Mouse (Mus musculus): Measurements from ENCODE around the gene H3f3b. TPM values are rescaled to one million over a fixed set of nuclear protein-coding genes. Genes with fewer than 3 reads are reported as not detected.

The H3f3b gene
- polyA plus RNA-seq, 1 experiment = 217 TPM

GRCm38 (mm10) chr11:116034584-116034983 is 6.8 kb upstream of the H3f3b start:
- Histone ChIP-seq H3K4me3 (ENCODE audit: insufficient read depth, low read length) (no peak overlapping the region), H3K27ac (ENCODE audit: insufficient read depth, low read length) (no peak overlapping the region)
- no peak for TF ChIP-seq POLR2A (IDR thresholded peaks at IDR 0.05; ENCODE audit: extremely low read depth, insufficient read depth, low read length)
- TF ChIP-seq CTCF (IDR thresholded peaks at IDR 0.05; ENCODE audit: extremely low read depth, insufficient read depth, low read length) = no peak

GRCm38 (mm10) chr11:116030898-116031845 is 3.4 kb upstream of the H3f3b start:
- TF ChIP-seq POLR2A (IDR thresholded peaks at IDR 0.05; ENCODE audit: extremely low read depth, insufficient read depth, low read length) = no peak
- TF ChIP-seq CTCF (IDR thresholded peaks at IDR 0.05; ENCODE audit: extremely low read depth, insufficient read depth, low read length) = no peak
- peak overlapping the region; percentile 97 for H3K27ac ChIP-seq (ENCODE audit: insufficient read depth, low read length)
- H3K4me3 ChIP-seq (ENCODE audit: insufficient read depth, low read length) = peak overlapping the region; percentile 60
- peaks cover 4% of the 10 kb centered on the region for H3K4me1 ChIP-seq (ENCODE audit: control insufficient read depth, insufficient read depth, low read length)

More at GRCm38 (mm10) chr11:116034584-116034983, 6.8 kb upstream of the H3f3b start:
- H3K4me1 ChIP-seq (ENCODE audit: control insufficient read depth, insufficient read depth, low read length) = peaks cover 4% of the 10 kb centered on the region

DNA sequence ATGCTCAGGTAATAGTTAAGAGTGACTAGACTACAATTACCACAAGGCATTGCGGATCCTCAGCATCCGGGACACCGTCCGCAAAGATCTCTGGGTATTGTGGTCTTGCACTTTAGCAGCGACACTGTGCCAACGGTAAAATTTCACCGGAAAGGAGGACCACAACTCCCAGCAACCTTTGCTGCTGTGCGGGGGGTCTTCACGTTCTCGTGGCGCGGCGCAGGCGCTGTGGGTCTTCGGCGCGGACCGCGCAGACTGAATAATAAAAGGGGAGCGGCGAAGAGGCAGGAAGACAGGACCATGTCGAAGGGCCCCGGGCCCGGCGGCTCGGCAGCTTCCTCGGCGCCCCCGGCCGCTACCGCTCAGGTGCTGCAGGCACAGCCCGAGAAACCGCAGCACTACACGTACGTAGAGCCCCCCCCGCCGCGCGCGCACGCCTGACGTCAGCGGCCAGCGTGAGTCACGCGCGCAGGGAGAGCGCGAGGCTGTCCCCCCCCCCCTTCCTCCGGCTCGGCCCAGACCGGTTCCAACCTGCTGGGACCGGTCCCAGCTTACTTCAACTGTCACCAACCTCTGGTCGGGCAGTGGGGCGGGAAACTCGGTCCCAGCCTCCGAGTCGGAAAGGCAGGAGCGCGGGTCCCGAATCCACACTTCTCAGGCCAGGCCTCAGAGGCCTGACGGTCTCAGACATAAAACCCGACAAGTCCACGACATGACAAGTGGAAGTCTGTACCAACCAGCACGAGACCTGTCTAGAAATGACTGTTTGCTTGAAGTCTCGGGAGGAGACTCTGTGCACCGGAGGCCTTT is 2.5 kb upstream of the H3f3b start, which contains the start of gene Unk:
Gene Unk, plus strand, starts transcription at position 235 of the 810 bp plus-strand sequence.
- Histone ChIP-seq H3K4me1 (ENCODE audit: control insufficient read depth, insufficient read depth, low read length) (peaks cover 4% of the 10 kb centered on the region), H3K27ac (ENCODE audit: insufficient read depth, low read length) (peak within 1 kb of the TSS; percentile 97), H3K4me3 (ENCODE audit: insufficient read depth, low read length) (peak within 1 kb of the TSS; percentile 60)
- no peak for TF ChIP-seq CTCF (IDR thresholded peaks at IDR 0.05; ENCODE audit: extremely low read depth, insufficient read depth, low read length)
- TF ChIP-seq POLR2A (IDR thresholded peaks at IDR 0.05; ENCODE audit: extremely low read depth, insufficient read depth, low read length) = peak; percentile 59

DNA sequence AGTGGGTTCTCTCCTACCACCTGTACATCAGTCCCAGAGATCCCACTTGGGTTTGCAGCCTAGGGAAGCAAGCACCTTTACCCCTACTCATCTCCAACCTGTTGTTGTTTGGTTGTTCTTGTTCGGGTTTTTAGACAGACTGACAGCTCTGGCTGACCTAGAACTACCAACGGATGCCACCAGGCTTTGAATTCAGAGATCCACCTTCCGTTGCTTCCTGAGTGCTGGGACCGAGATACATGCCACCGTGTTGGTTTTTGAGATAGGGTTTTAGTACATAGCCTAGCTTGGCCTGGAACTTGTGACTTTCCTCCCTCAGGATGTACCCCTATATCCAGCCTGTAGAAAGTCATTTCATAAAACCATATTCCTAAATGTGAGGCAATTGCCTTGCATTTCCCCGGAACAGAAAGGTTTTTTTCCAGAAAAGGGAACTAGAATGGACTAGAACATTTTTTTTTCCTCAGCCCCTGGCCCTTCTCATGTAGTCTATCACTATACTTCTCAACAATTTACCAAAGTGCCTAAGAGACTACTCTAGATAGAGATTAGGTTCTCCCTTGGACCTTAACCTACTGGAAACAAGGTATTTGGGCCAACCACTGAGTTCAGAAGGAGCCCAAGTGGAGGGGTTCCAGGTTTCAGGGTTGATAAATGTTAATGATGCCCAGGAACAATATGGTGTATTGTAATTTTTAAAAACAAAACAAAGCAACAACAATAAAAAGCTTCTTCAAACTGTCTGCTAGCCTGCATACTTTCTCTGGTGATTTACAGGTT is 1.5 kb upstream of the H3f3b start:
- Histone ChIP-seq H3K27ac (ENCODE audit: insufficient read depth, low read length) (no peak overlapping the region), H3K4me1 (ENCODE audit: control insufficient read depth, insufficient read depth, low read length) (peaks cover 4% of the 10 kb centered on the region), H3K4me3 (ENCODE audit: insufficient read depth, low read length) (peak overlapping the region; percentile 60)
- TF ChIP-seq CTCF (IDR thresholded peaks at IDR 0.05; ENCODE audit: extremely low read depth, insufficient read depth, low read length) (no peak), POLR2A (IDR thresholded peaks at IDR 0.05; ENCODE audit: extremely low read depth, insufficient read depth, low read length) (no peak)

GRCm38 (mm10) chr11:116028177-116028865 is 559 bp upstream of the H3f3b start:
- TF ChIP-seq POLR2A (IDR thresholded peaks at IDR 0.05; ENCODE audit: extremely low read depth, insufficient read depth, low read length) = no peak
- TF ChIP-seq CTCF (IDR thresholded peaks at IDR 0.05; ENCODE audit: extremely low read depth, insufficient read depth, low read length) = no peak
- H3K4me3 ChIP-seq (ENCODE audit: insufficient read depth, low read length) = no peak overlapping the region
- peaks cover 4% of the 10 kb centered on the region for H3K4me1 ChIP-seq (ENCODE audit: control insufficient read depth, insufficient read depth, low read length)
- H3K27ac ChIP-seq (ENCODE audit: insufficient read depth, low read length) = no peak overlapping the region

- no peak overlapping the region for H3K4me3 ChIP-seq (ENCODE audit: insufficient read depth, low read length)
- TF ChIP-seq POLR2A (IDR thresholded peaks at IDR 0.05; ENCODE audit: extremely low read depth, insufficient read depth, low read length) = no peak
- TF ChIP-seq CTCF (IDR thresholded peaks at IDR 0.05; ENCODE audit: extremely low read depth, insufficient read depth, low read length) = no peak
- no peak overlapping the region for H3K27ac ChIP-seq (ENCODE audit: insufficient read depth, low read length)
- no peaks in the 10 kb centered on the region for H3K4me1 ChIP-seq (ENCODE audit: control insufficient read depth, insufficient read depth, low read length)
Observed at GRCm38 (mm10) chr11:116025056-116025845, 2.5 kb downstream of the H3f3b start.

- TF ChIP-seq POLR2A (IDR thresholded peaks at IDR 0.05; ENCODE audit: extremely low read depth, insufficient read depth, low read length) (peak; percentile 100), CTCF (IDR thresholded peaks at IDR 0.05; ENCODE audit: extremely low read depth, insufficient read depth, low read length) (no peak)
- Histone ChIP-seq H3K27ac (ENCODE audit: insufficient read depth, low read length) (peak overlapping the region; percentile 94), H3K4me3 (ENCODE audit: insufficient read depth, low read length) (peak overlapping the region; percentile 91), H3K4me1 (ENCODE audit: control insufficient read depth, insufficient read depth, low read length) (no peaks in the 10 kb centered on the region)
Observed at GRCm38 (mm10) chr11:116024356-116024808, 3.4 kb downstream of the H3f3b start.
